Mouse (Mus musculus) intestine, embryonic 14.5 days (tissue): ENCODE results near the gene Opn5. TPM values are rescaled to one million over a fixed set of nuclear protein-coding genes. Genes with fewer than 3 reads are reported as not detected.

Experiments used
- ATAC-seq: fragments of 200-750 bp; cut with Nextera tagmentation; replicated peaks from 2 replicates; pipeline ENCODE4 v1.8.0; 2017; ENCODE audit warnings: low read depth, moderate number of reproducible peaks, moderate TSS enrichment, moderate library complexity; ENCODE audit not compliant: low FRiP score, low TSS enrichment
- DNase-seq: peaks from one replicate; pipeline ENCODE4 v3.0.0-alpha.2; 2018; ENCODE audit warnings: low spot score
- H3K27ac ChIP-seq: fragments of 300-500 bp; sonication (generic); 2 replicates; pipeline ENCODE4 v1.5.1; 2014; ENCODE audit warnings: low read depth, mild to moderate bottlenecking, control low read depth
- H3K27me3 ChIP-seq: fragments of 300-500 bp; sonication (generic); replicated peaks from 2 replicates; pipeline ENCODE4 v1.6.1; 2014; ENCODE audit warnings: low read length, control low read depth; ENCODE audit not compliant: control insufficient read depth, insufficient read depth
- H3K36me3 ChIP-seq: fragments of 300-500 bp; sonication (generic); 2 replicates; pipeline ENCODE4 v1.6.1; 2014; ENCODE audit warnings: low read length, control low read depth; ENCODE audit not compliant: control insufficient read depth, insufficient read depth
- H3K4me1 ChIP-seq: fragments of 300-500 bp; sonication (generic); replicated peaks from 2 replicates; pipeline ENCODE4 v1.6.1; 2014; ENCODE audit warnings: low read length, control low read depth, mixed read lengths; ENCODE audit not compliant: control insufficient read depth, insufficient read depth
- H3K4me2 ChIP-seq: fragments of 300-500 bp; sonication (generic); 2 replicates; pipeline ENCODE4 v1.6.1; 2014; ENCODE audit warnings: low read length
- H3K4me3 ChIP-seq: fragments of 300-500 bp; sonication (generic); 2 replicates; pipeline ENCODE4 v1.5.1; 2014; ENCODE audit warnings: low read depth, low read length, control low read depth, mixed read lengths
- H3K9ac ChIP-seq: fragments of 300-500 bp; sonication (generic); 2 replicates; pipeline ENCODE4 v1.6.1; 2014; ENCODE audit warnings: mild to moderate bottlenecking, low read length
- H3K9me3 ChIP-seq: fragments of 300-500 bp; sonication (generic); 2 replicates; pipeline ENCODE4 v1.6.1; 2016; ENCODE audit warnings: low read length, control low read depth; ENCODE audit not compliant: control insufficient read depth
- WGBS: fragments of 180-500 bp; shearing (Covaris S2); extraction: QIAGEN DNeasy Blood & Tissue Kit; methylation state at CpG from one replicate; pipeline ENCODE4 v1.1.7; 2014; 5-methylcytosine and 5-hydroxymethylcytosine counted together
- polyA plus RNA-seq: library from polyadenylated mRNA; unstranded; fragments of >200 nt; fragmentation: Nextera tagmentation; extraction: Ambion mirVana; gene quantifications from 2 replicates; pipeline ENCODE4 v1.2.1, GENCODE M21; 2014

The Opn5 gene
- polyA plus RNA-seq, 1 experiment from 2014 or later: not detected

DNA sequence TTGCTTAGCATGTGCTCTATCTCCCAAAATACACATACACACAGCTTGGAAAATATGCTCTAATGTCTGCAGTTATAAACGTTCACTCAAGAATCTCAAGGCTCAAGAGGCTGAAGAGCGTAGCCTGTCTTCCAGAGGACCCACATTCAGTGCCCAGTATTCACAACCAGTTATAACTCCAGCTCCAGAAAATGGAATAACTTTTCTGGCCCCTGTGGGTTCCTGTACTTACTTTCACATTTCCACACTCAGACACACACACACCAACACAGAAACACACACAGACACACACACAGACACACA is 28.2 kb downstream of the Opn5 start:
- no peak overlapping the region for H3K4me2 ChIP-seq
- H3K27me3 ChIP-seq: no peaks in the 10 kb centered on the region
- ATAC-seq (no peak), DNase-seq (no peak)
- no peak overlapping the region for H3K4me3 ChIP-seq
- no peak overlapping the region for H3K9ac ChIP-seq
- H3K9me3 ChIP-seq: no peaks in the 10 kb centered on the region
- H3K36me3 ChIP-seq: no peaks in the 10 kb centered on the region
- WGBS: 78% methylated on average over 2 of the region's 2 CpGs
- H3K27ac ChIP-seq: no peak overlapping the region
- H3K4me1 ChIP-seq: no peaks in the 10 kb centered on the region

DNA sequence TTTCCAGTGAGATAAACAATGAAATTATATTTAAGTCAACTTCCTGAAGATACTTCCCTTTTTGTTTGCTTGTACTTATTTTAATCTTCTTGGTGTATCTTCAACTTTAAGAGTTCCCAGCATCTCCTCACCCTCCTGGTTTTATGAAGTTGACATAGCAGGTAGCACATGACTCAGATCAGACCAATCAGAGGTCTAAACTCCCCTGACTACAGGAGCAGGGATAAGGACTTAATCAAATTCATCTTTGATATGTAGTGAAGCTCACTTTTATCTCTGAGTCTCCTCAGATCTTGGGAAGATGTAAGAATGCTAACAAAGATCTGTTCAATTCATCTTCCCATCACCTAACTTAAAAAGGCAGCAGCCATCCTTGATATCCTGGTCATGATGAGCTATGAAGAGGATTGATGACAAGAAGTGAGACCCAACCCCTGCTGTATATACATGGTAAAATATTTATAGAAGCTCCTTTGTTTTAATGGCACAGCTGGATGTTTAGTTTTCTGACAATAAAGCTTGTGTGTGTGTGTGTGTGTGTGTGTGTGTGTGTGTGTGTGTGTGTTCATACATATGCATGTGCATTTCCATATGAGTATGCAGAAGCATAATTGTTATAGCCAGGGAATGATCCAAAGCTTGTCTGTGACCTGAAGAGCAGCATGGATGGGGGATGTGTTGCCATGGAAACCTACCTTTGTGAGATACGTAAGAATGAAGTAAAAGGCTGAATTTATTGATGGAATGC is 28.7 kb downstream of the Opn5 start:
- Histone ChIP-seq H3K27ac (no peak overlapping the region), H3K9me3 (no peaks in the 10 kb centered on the region), H3K4me3 (no peak overlapping the region), H3K36me3 (no peaks in the 10 kb centered on the region), H3K9ac (no peak overlapping the region), H3K27me3 (no peaks in the 10 kb centered on the region), H3K4me1 (no peaks in the 10 kb centered on the region), H3K4me2 (no peak overlapping the region)
- DNase-seq: no peak
- no peak for ATAC-seq
- WGBS: 40% methylated on average over 1 of the region's 1 CpGs

DNA sequence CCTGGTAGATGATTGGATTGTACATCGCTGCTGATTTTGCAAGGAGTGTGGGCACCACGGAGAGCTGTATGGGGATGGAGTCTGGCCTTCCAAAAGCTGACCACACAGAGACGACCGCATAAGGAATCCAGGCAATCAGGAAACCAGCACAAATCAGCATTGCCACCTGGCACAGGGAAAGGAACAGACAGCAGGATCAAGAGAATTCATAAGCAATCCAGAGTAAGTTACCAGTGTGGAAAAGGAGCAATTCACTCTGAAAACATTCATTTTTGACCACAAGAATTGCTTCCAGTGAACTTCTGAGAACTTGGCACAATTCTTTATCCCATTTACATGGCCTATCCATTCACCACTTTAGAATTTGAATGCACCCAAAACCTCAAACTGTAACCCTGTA is 30.6 kb downstream of the Opn5 start:
- WGBS: 74% methylated on average over 4 of the region's 4 CpGs
- Histone ChIP-seq H3K36me3 (no peaks in the 10 kb centered on the region), H3K9ac (no peak overlapping the region), H3K4me3 (no peak overlapping the region), H3K4me1 (no peaks in the 10 kb centered on the region), H3K4me2 (no peak overlapping the region), H3K27me3 (no peaks in the 10 kb centered on the region), H3K27ac (no peak overlapping the region), H3K9me3 (no peaks in the 10 kb centered on the region)
- DNase-seq (no peak), ATAC-seq (no peak)

DNA sequence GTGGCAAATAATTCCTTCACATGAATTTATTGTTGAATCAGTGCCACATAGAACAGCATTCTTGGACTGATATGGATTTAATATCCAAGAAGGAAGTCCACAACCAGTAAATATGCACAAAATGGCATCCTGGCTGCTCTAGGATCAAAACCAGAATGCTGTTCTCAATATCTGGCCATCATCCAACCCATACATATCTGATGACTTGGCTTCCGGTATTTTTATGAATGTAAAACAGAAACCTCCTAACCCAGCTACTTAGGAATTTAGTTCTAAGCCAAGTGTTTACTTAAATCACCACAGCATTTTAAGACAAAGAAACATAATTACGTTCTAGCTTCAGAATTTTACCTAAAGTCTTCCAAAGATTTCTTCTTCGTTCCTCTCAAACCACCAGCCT is 31.0 kb downstream of the Opn5 start:
- no peak for DNase-seq
- Histone ChIP-seq H3K4me1 (no peaks in the 10 kb centered on the region), H3K4me2 (no peak overlapping the region), H3K9me3 (no peaks in the 10 kb centered on the region), H3K27me3 (no peaks in the 10 kb centered on the region), H3K9ac (no peak overlapping the region), H3K27ac (no peak overlapping the region), H3K4me3 (no peak overlapping the region), H3K36me3 (no peaks in the 10 kb centered on the region)
- 73% methylated on average over 3 of the region's 3 CpGs for whole genome bisulfite sequencing
- ATAC-seq: no peak

DNA sequence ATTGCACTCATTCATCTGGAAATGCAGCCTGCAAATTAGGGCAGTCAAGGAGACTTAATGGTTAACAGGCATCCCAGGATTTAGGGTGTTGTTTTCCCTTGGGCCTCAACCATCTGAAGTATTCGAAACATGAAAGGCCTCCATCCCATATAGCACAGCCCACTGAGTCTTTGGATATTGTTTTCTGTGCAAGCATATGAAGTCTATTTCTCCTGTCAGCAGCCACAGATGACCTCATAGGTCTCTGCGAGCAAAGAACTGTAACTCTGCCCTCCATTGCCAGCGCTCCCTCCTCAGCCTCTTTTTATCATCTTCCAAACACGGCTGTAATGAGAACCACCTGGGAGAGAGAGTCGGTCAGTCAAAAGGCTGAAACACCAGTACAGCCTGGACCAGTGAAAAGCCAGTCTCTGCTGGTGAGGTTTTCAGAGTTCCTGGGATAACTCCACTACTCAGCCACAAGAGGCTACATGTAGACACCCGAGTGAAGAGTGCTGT is 34.5 kb downstream of the Opn5 start:
- H3K9me3 ChIP-seq: no peaks in the 10 kb centered on the region
- H3K4me3 ChIP-seq: no peak overlapping the region
- H3K4me2 ChIP-seq: no peak overlapping the region
- H3K36me3 ChIP-seq: no peaks in the 10 kb centered on the region
- WGBS: 32% methylated on average over 6 of the region's 6 CpGs
- H3K4me1 ChIP-seq: no peaks in the 10 kb centered on the region
- no peaks in the 10 kb centered on the region for H3K27me3 ChIP-seq
- ATAC-seq: no peak
- H3K9ac ChIP-seq: no peak overlapping the region
- H3K27ac ChIP-seq: no peak overlapping the region
- no peak for DNase-seq

DNA sequence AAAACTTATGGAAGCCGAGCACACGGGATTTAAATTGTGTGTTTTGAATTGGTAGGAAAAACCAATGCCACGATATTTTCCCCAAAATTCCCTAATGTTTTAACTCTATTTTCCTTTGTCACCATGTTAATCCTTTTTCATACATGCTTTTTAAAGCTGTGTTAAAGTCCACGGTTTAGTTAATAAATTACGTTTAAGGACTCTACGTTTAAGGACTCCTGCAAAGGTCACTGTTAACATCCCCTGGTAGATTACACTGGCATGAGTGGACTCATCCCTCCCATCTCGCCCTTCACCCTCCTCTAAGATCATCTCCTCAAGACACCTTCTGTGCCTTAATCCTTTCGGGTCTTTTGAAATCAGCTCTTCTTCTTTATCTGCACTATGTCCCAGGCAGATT is 37.4 kb downstream of the Opn5 start:
- 85% methylated on average over 8 of the region's 8 CpGs for WGBS
- no peak overlapping the region for H3K9ac ChIP-seq
- no peak overlapping the region for H3K27ac ChIP-seq
- ATAC-seq (no peak), DNase-seq (no peak)
- no peaks in the 10 kb centered on the region for H3K36me3 ChIP-seq
- H3K4me1 ChIP-seq: no peaks in the 10 kb centered on the region
- no peak overlapping the region for H3K4me3 ChIP-seq
- H3K27me3 ChIP-seq: no peaks in the 10 kb centered on the region
- H3K9me3 ChIP-seq: no peaks in the 10 kb centered on the region
- H3K4me2 ChIP-seq: no peak overlapping the region

DNA sequence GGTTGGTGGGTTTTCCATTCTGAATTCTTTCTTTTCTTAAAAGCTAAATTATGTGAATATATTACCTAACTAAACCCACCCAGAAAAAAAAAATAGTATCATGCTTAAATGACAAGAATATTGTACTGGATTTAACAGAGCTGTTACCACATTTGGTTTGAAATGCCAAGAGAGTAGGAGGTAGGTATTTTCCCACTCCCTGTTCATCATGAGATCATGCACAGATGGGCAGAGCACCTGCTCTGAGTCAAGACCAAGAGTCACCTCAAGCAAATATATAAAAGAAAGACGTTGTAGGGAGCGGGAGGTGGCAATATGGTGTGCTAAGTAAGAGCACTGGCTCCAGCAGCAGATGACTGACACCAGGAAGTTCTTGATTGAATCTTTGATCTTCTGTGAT is 61.6 kb downstream of the Opn5 start:
- no peaks in the 10 kb centered on the region for H3K36me3 ChIP-seq
- DNase-seq: no peak
- no peaks in the 10 kb centered on the region for H3K27me3 ChIP-seq
- WGBS: 90% methylated on average over 2 of the region's 2 CpGs
- H3K4me2 ChIP-seq: no peak overlapping the region
- H3K27ac ChIP-seq: no peak overlapping the region
- ATAC-seq: no peak
- no peaks in the 10 kb centered on the region for H3K9me3 ChIP-seq
- no peaks in the 10 kb centered on the region for H3K4me1 ChIP-seq
- H3K4me3 ChIP-seq: no peak overlapping the region
- no peak overlapping the region for H3K9ac ChIP-seq

DNA sequence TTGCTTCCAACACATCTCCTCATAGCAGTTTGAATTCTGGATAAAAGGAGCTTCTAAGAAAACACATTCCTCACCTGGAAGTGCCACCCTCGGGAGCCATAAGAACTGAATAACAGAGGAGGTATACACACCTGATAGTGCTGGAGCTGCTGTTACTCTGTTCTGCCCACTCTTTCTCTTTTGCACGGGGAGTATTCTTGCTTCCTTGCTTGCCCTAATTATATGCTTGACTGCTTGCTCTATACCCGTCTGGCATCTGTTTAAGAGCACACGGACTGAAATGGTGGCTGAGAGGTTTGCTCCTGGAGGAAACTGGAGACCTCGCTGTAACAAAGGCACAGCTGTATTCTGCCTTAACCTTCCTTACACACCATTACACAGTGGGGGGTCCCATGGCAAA is 81.0 kb downstream of the Opn5 start:
- ATAC-seq (no peak), DNase-seq (no peak)
- no peak overlapping the region for H3K27ac ChIP-seq

More for the DNA sequence above, 81.0 kb downstream of the Opn5 start:
- H3K4me2 ChIP-seq: no peak overlapping the region
- H3K4me3 ChIP-seq: no peak overlapping the region
- 75% methylated on average over 5 of the region's 5 CpGs for WGBS
- H3K27me3 ChIP-seq: no peaks in the 10 kb centered on the region
- no peaks in the 10 kb centered on the region for H3K4me1 ChIP-seq
- H3K36me3 ChIP-seq: no peaks in the 10 kb centered on the region
- H3K9ac ChIP-seq: no peak overlapping the region
- no peaks in the 10 kb centered on the region for H3K9me3 ChIP-seq
